9 mouse cellular contexts compared by ENCODE assay signal in genomic region chr9:111314219-111314618, GRCm38 (mm10). TPM values are rescaled to one million over a fixed set of nuclear protein-coding genes. Genes with fewer than 3 reads are reported as not detected.
A peak's percentile ranks its signal among the peaks of the same experiment; 100 is the strongest.
DNase-seq lines count a peak whose midpoint lies in the region; ATAC-seq and TF ChIP-seq lines count a peak whose summit lies in the region.
"Had no signal": no experiment of that assay in that cellular context is flagged by ENCODE, and none has a peak within 500 bp of the region (broad histone marks: within the 10 kb centered on the region; RNA-seq: fewer than 3 reads in every experiment).

No protein-coding gene starts in this region.

- H3K9ac ChIP-seq in heart, postnatal 0 days (replicated peaks; ENCODE audit: low read depth, low read length): no peak overlapping the region
- no peak overlapping the region for H3K9ac ChIP-seq in heart, embryonic 11.5 days (ENCODE audit: low read depth, low read length)
- H3K9ac ChIP-seq in embryonic facial prominence, embryonic 11.5 days (replicated peaks; ENCODE audit: low read length): no peak overlapping the region
- H3K9ac ChIP-seq: liver, embryonic 13.5 days had no signal

- peaks cover 51% of the 10 kb centered on the region for H3K27me3 ChIP-seq in heart, postnatal 0 days (ENCODE audit: control insufficient read depth, insufficient read depth, low read length)
- peaks cover 44% of the 10 kb centered on the region for H3K27me3 ChIP-seq in heart, embryonic 11.5 days (ENCODE audit: control insufficient read depth, insufficient read depth, low read length)
- H3K27me3 ChIP-seq in embryonic facial prominence, embryonic 11.5 days (ENCODE audit: control insufficient read depth, insufficient read depth, low read length): peaks cover 33% of the 10 kb centered on the region

- no peak overlapping the region for H3K4me3 ChIP-seq in heart, postnatal 0 days (ENCODE audit: low read depth, low read length)
- H3K4me3 ChIP-seq in heart, embryonic 11.5 days (ENCODE audit: low read depth, low read length): no peak overlapping the region
- H3K4me3 ChIP-seq in embryonic facial prominence, embryonic 11.5 days (ENCODE audit: low read depth, low read length): no peak overlapping the region
- H3K4me3 ChIP-seq: liver, embryonic 13.5 days had no signal

- WGBS in heart, postnatal 0 days: 31% methylated on average over 5 of the region's 5 CpGs
- WGBS in heart, embryonic 11.5 days (ENCODE audit: insufficient replicate concordance): 34% methylated on average over 5 of the region's 5 CpGs
- WGBS in embryonic facial prominence, embryonic 11.5 days: 31% methylated on average over 5 of the region's 5 CpGs

- DNase-seq in heart, postnatal 0 days (ENCODE audit: low spot score): no peak
- DNase-seq in CD4-positive helper T cell, adult 2 months (ENCODE audit: low read depth, low spot score): peak; percentile 50
- peak; percentile 81 for DNase-seq in adrenal gland, postnatal 10 days
- peak; percentile 68 for DNase-seq in embryonic facial prominence, embryonic 11.5 days (ENCODE audit: low spot score)
- DNase-seq in layer of hippocampus, adult 9-11 months: peak; percentile 17
- DNase-seq in thymus, postnatal 36 days: peak; percentile 32 to 34
- DNase-seq: liver, embryonic 13.5 days had no signal

- no peak overlapping the region for H3K27ac ChIP-seq in heart, postnatal 0 days (ENCODE audit: low read depth)
- no peak overlapping the region for H3K27ac ChIP-seq in heart, embryonic 11.5 days (ENCODE audit: low read depth, low read length)
- no peak overlapping the region for H3K27ac ChIP-seq in embryonic facial prominence, embryonic 11.5 days (replicated peaks; ENCODE audit: low read depth, low read length)
- H3K27ac ChIP-seq: liver, embryonic 13.5 days had no signal

- H3K36me3 ChIP-seq in heart, postnatal 0 days (replicated peaks; ENCODE audit: control insufficient read depth, insufficient read depth, low read length): no peaks in the 10 kb centered on the region
- no peaks in the 10 kb centered on the region for H3K36me3 ChIP-seq in heart, embryonic 11.5 days (ENCODE audit: control insufficient read depth, insufficient read depth, low read length)
- no peaks in the 10 kb centered on the region for H3K36me3 ChIP-seq in embryonic facial prominence, embryonic 11.5 days (replicated peaks; ENCODE audit: control insufficient read depth, insufficient read depth, low read depth, low read length)
- H3K36me3 ChIP-seq: liver, embryonic 13.5 days had no signal

- TF ChIP-seq EP300 in heart, postnatal 0 days (IDR thresholded peaks at IDR 0.05; ENCODE audit: low read depth): no peak

- H3K4me2 ChIP-seq in heart, postnatal 0 days (ENCODE audit: low read depth, low read length): no peak overlapping the region
- H3K4me2 ChIP-seq in heart, embryonic 11.5 days: no peak overlapping the region
- no peak overlapping the region for H3K4me2 ChIP-seq in embryonic facial prominence, embryonic 11.5 days (ENCODE audit: low read depth, low read length)
- H3K4me2 ChIP-seq: liver, embryonic 13.5 days had no signal

- H3K9me3 ChIP-seq in heart, postnatal 0 days (replicated peaks; ENCODE audit: control insufficient read depth, low read length): peaks cover 13% of the 10 kb centered on the region; the same call in 1 of the 2 replicates
- H3K9me3 ChIP-seq in heart, embryonic 11.5 days (replicated peaks; ENCODE audit: control insufficient read depth, low read length): no peaks in the 10 kb centered on the region; the same call in 1 of the 2 replicates
- H3K9me3 ChIP-seq in embryonic facial prominence, embryonic 11.5 days (replicated peaks; ENCODE audit: control insufficient read depth, low read length): no peaks in the 10 kb centered on the region
- H3K9me3 ChIP-seq: liver, embryonic 13.5 days had no signal

- peak; percentile 60 for TF ChIP-seq CTCF in heart, postnatal 0 days (IDR thresholded peaks at IDR 0.05; ENCODE audit: low read depth)

- 0 out of 2 replicates have a peak, but pooled peaks cover 5% of the 10 kb centered on the region for H3K4me1 ChIP-seq in heart, postnatal 0 days (ENCODE audit: control insufficient read depth, insufficient read depth)
- H3K4me1 ChIP-seq in heart, embryonic 11.5 days (ENCODE audit: control insufficient read depth, insufficient read depth, low read length): peaks cover 11% of the 10 kb centered on the region
- peaks cover 5% of the 10 kb centered on the region; the same call in 1 of the 2 replicates for H3K4me1 ChIP-seq in embryonic facial prominence, embryonic 11.5 days (ENCODE audit: control insufficient read depth, insufficient read depth, low read length)

- ATAC-seq in heart, postnatal 0 days (ENCODE audit: insufficient read depth, low read depth): no peak
- ATAC-seq in heart, embryonic 11.5 days (replicated peaks; ENCODE audit: insufficient number of reproducible peaks, low FRiP score, low TSS enrichment): no peak
- ATAC-seq in embryonic facial prominence, embryonic 11.5 days (replicated peaks; ENCODE audit: insufficient number of reproducible peaks, low FRiP score, low TSS enrichment, low read depth): no peak
- ATAC-seq in megakaryocyte progenitor cell, adult 5-6 weeks (replicated peaks; ENCODE audit: poor library complexity): peak; percentile 91

RNA-seq across cellular contexts. Expression of gene Trank1, which starts 2.7 kb away (rescaled TPM):
- 0.04 TPM in 1 of 2 replicates, not detected in the other for total RNA-seq in heart, postnatal 0 days (2014; rRNA removed; ENCODE audit: low replicate concordance)
- not detected in 2 replicates for polyA plus RNA-seq in heart, postnatal 0 days (2015; fragmentation: Nextera tagmentation; extraction: Ambion mirVana)
- polyA plus RNA-seq in heart, embryonic 11.5 days (2014; fragmentation: Nextera tagmentation; extraction: Ambion mirVana): 0.11 and 0.13 TPM in 2 replicates
- 10 to 100 TPM; 44.7 to 51.7 TPM for total RNA-seq in adrenal gland, postnatal 10 days (2021)
- 0.04 and 0.11 TPM in 2 replicates for polyA plus RNA-seq in embryonic facial prominence, embryonic 11.5 days (2014; fragmentation: Nextera tagmentation; extraction: Ambion mirVana)
- not detected in 2 replicates for total RNA-seq in megakaryocyte progenitor cell, adult 5-6 weeks (2015)
- total RNA-seq in megakaryocyte progenitor cell, adult 5-6 weeks (2017): not detected in 2 replicates
- polyA plus RNA-seq: liver, embryonic 13.5 days had no signal

RNA-seq across cellular contexts. Expression of gene Epm2aip1, which starts 42.5 kb away (rescaled TPM):
- 28.2 and 33.0 TPM in 2 replicates for total RNA-seq in heart, postnatal 0 days (2014; rRNA removed; ENCODE audit: low replicate concordance)
- polyA plus RNA-seq in heart, postnatal 0 days (2015; fragmentation: Nextera tagmentation; extraction: Ambion mirVana): 13.5 and 15.6 TPM in 2 replicates
- polyA plus RNA-seq in heart, embryonic 11.5 days (2014; fragmentation: Nextera tagmentation; extraction: Ambion mirVana): 25.6 and 35.3 TPM in 2 replicates
- 10 to 100 TPM; 32.8 to 40.6 TPM for total RNA-seq in adrenal gland, postnatal 10 days (2021)
- 42.2 and 46.5 TPM in 2 replicates for polyA plus RNA-seq in embryonic facial prominence, embryonic 11.5 days (2014; fragmentation: Nextera tagmentation; extraction: Ambion mirVana)
- 19.1 and 23.8 TPM in 2 replicates for total RNA-seq in megakaryocyte progenitor cell, adult 5-6 weeks (2015)
- total RNA-seq in megakaryocyte progenitor cell, adult 5-6 weeks (2017): 12.4 and 17.8 TPM in 2 replicates

RNA-seq across cellular contexts. Expression of gene Mlh1, which starts 42.6 kb away (rescaled TPM):
- total RNA-seq in heart, postnatal 0 days (2014; rRNA removed; ENCODE audit: low replicate concordance): 12.8 and 18.4 TPM in 2 replicates
- 19.7 and 20.0 TPM in 2 replicates for polyA plus RNA-seq in heart, postnatal 0 days (2015; fragmentation: Nextera tagmentation; extraction: Ambion mirVana)
- polyA plus RNA-seq in heart, embryonic 11.5 days (2014; fragmentation: Nextera tagmentation; extraction: Ambion mirVana): 33.9 and 43.0 TPM in 2 replicates
- 10 to 100 TPM; 16.3 to 29.2 TPM for total RNA-seq in adrenal gland, postnatal 10 days (2021)
- polyA plus RNA-seq in embryonic facial prominence, embryonic 11.5 days (2014; fragmentation: Nextera tagmentation; extraction: Ambion mirVana): 50.6 and 56.4 TPM in 2 replicates
- total RNA-seq in megakaryocyte progenitor cell, adult 5-6 weeks (2015): 51.8 and 51.9 TPM in 2 replicates
- total RNA-seq in megakaryocyte progenitor cell, adult 5-6 weeks (2017): 46.6 and 58.4 TPM in 2 replicates

Comparison
In these comparisons a context has a peak if more than half of its experiments do, and no peak if none do; other contexts are left out.
1. RNA of gene Trank1, which starts 2.7 kb away (total RNA-seq): 44.7 to 51.7 TPM in adrenal gland, postnatal 10 days; 0.04 TPM in heart, postnatal 0 days and not detected in megakaryocyte progenitor cell, adult 5-6 weeks; every median in the first group is over 10 times any median in the second.